Mouse (Mus musculus) retina, postnatal 1 day (tissue): ENCODE measurements around the gene Cfap36.

ENCODE experiments used
- DNase-seq: peaks from one replicate; pipeline ENCODE4 v3.0.0-alpha.2; 2012

The Cfap36 gene

GRCm38 (mm10) chr11:29179319-29179718, 67.9 kb downstream of the Cfap36 start:
- no peak for DNase-seq

GRCm38 (mm10) chr11:29173706-29174436, 73.3 kb downstream of the Cfap36 start:
- DNase-seq: no peak

- peak; percentile 80 for DNase-seq
Measured at GRCm38 (mm10) chr11:29173125-29173631, 74.0 kb downstream of the Cfap36 start.

GRCm38 (mm10) chr11:29172563-29173124, 74.6 kb downstream of the Cfap36 start, which contains the start of gene Ppp4r3b:
Ppp4r3b (plus strand) TSS chr11:29172890.
- DNase-seq: peak; percentile 99

- DNase-seq: peak; percentile 58
Measured at GRCm38 (mm10) chr11:29171959-29172391, 75.2 kb downstream of the Cfap36 start.
